ENCODE assay signal across 25 mouse cellular contexts in the genomic region with DNA sequence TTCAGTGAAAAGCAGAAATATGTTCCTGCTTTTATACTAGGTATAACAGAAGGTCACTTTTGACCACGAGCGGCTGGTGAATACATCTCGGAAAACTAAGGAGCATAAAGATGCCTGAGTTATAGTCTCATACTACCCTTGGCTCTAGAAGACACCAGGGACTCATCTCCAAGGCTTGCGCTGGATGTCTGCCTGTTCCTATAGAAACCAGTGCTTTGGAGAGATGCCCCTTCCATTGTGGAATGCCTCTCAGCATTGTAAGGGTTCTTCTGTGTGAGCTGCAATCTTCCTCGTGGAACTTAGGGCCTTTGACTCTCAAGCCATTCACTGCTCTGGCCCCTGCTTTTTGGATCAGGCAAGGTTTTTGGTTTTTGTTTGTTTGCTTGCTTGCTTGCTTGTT.
A peak's percentile ranks its signal among the peaks of the same experiment; 100 is the strongest.
DNase-seq lines count a peak whose midpoint lies in the region; ATAC-seq and TF ChIP-seq lines count a peak whose summit lies in the region.
"Had no signal": no experiment of that assay in that cellular context is flagged by ENCODE, and none has a peak within 500 bp of the region (broad histone marks: within the 10 kb centered on the region; RNA-seq: fewer than 3 reads in every experiment).

No protein-coding gene starts in this region.

- H3K4me3 ChIP-seq in forebrain, postnatal 0 days (ENCODE audit: low read depth, low read length) = no peak overlapping the region
- no peak overlapping the region for H3K4me3 ChIP-seq in forebrain, embryonic 12.5 days (replicated peaks)
- no peak overlapping the region for H3K4me3 ChIP-seq in left cerebral cortex, adult 2 months
- H3K4me3 ChIP-seq in heart, embryonic 10.5 days = no peak overlapping the region
- H3K4me3 ChIP-seq: embryonic facial prominence, embryonic 12.5 days; erythroblast, embryonic 14.5 days; forebrain, embryonic 13.5 days; heart, embryonic 12.5 days; hindbrain, embryonic 10.5 days had no signal

- peak; percentile 41 for ATAC-seq in forebrain, postnatal 0 days
- ATAC-seq in forebrain, embryonic 12.5 days (ENCODE audit: low FRiP score) = no peak
- ATAC-seq: forebrain, embryonic 13.5 days; inflammation-experienced regulatory T-cells, adult 6 months; midbrain, embryonic 16.5 days had no signal

- no peak for TF ChIP-seq CTCF in forebrain, postnatal 0 days (IDR thresholded peaks at IDR 0.05; ENCODE audit: low read depth)
- TF ChIP-seq CTCF in left cerebral cortex, adult 2 months (IDR thresholded peaks at IDR 0.05) = no peak

- H3K9me3 ChIP-seq in forebrain, postnatal 0 days (ENCODE audit: low read length) = no peaks in the 10 kb centered on the region
- no peaks in the 10 kb centered on the region for H3K9me3 ChIP-seq in forebrain, embryonic 12.5 days
- H3K9me3 ChIP-seq in heart, embryonic 10.5 days = no peaks in the 10 kb centered on the region
- H3K9me3 ChIP-seq: embryonic facial prominence, embryonic 12.5 days; forebrain, embryonic 13.5 days had no signal

- no peak overlapping the region for H3K9ac ChIP-seq in forebrain, postnatal 0 days
- H3K9ac ChIP-seq in forebrain, embryonic 12.5 days = no peak overlapping the region
- H3K9ac ChIP-seq: embryonic facial prominence, embryonic 12.5 days; forebrain, embryonic 13.5 days; heart, embryonic 12.5 days had no signal

- peak; percentile 68 for DNase-seq in forebrain, postnatal 0 days
- DNase-seq in left cerebral cortex, adult 18-20 months (ENCODE audit: low spot score in 2 of 2) = peak; percentile 8 to 27
- DNase-seq in left cerebral cortex, adult 2 months (ENCODE audit: extremely low spot score in 1 of 2, low spot score in 2 of 2) = no peak
- DNase-seq in right cerebral cortex, postnatal 10 days (ENCODE audit: low spot score in 2 of 2) = peak; percentile 76 to 81
- DNase-seq in right cerebral cortex, adult 18-20 months = no peak
- peak; percentile 44 for DNase-seq in right cerebral cortex, postnatal 4 days
- no peak for DNase-seq in heart, embryonic 10.5 days (ENCODE audit: low spot score)
- DNase-seq: adrenal gland, postnatal 36 days; cerebellum, adult 2 months; cerebellum, postnatal 25 days; gastrocnemius, postnatal 14 days; heart, adult 11 months; heart, postnatal 10 days; kidney, adult 18-20 months; thymus, postnatal 14 days had no signal

- WGBS in forebrain, postnatal 0 days = 57% methylated on average over 5 of the region's 5 CpGs
- WGBS in forebrain, embryonic 12.5 days = 76% methylated on average over 5 of the region's 5 CpGs
- 83% methylated on average over 5 of the region's 5 CpGs for WGBS in heart, embryonic 10.5 days

- intact Hi-C loops in left cerebral cortex, adult 2 months (cut with DNase I) = no loop called here

- 0 out of 2 replicates have a peak overlapping the region, but pooled peaks have one; percentile 5 for H3K27ac ChIP-seq in forebrain, postnatal 0 days (ENCODE audit: low read depth, low read length)
- H3K27ac ChIP-seq in forebrain, embryonic 12.5 days = no peak overlapping the region
- H3K27ac ChIP-seq in left cerebral cortex, adult 2 months = no peak overlapping the region
- no peak overlapping the region for H3K27ac ChIP-seq in heart, embryonic 10.5 days
- H3K27ac ChIP-seq: embryonic facial prominence, embryonic 12.5 days; forebrain, embryonic 13.5 days; hindbrain, embryonic 10.5 days; kidney, postnatal 0 days; macrophage had no signal

- no peak overlapping the region for H3K4me2 ChIP-seq in forebrain, postnatal 0 days (ENCODE audit: low read depth)
- H3K4me2 ChIP-seq in forebrain, embryonic 12.5 days = no peak overlapping the region
- H3K4me2 ChIP-seq: embryonic facial prominence, embryonic 12.5 days; forebrain, embryonic 13.5 days; heart, embryonic 12.5 days had no signal

- H3K27me3 ChIP-seq in forebrain, postnatal 0 days (ENCODE audit: insufficient read depth, low read length) = no peaks in the 10 kb centered on the region
- 0 out of 2 replicates have a peak, but pooled peaks cover 5% of the 10 kb centered on the region for H3K27me3 ChIP-seq in forebrain, embryonic 12.5 days
- 0 out of 2 replicates have a peak, but pooled peaks cover 3% of the 10 kb centered on the region for H3K27me3 ChIP-seq in heart, embryonic 10.5 days (ENCODE audit: insufficient read depth, poor library complexity, severe bottlenecking)
- H3K27me3 ChIP-seq: embryonic facial prominence, embryonic 12.5 days; forebrain, embryonic 13.5 days; heart, embryonic 12.5 days had no signal

- no peaks in the 10 kb centered on the region for H3K36me3 ChIP-seq in forebrain, postnatal 0 days (ENCODE audit: insufficient read depth)
- no peaks in the 10 kb centered on the region for H3K36me3 ChIP-seq in forebrain, embryonic 12.5 days (replicated peaks)
- H3K36me3 ChIP-seq in heart, embryonic 10.5 days = no peaks in the 10 kb centered on the region
- H3K36me3 ChIP-seq: embryonic facial prominence, embryonic 12.5 days; heart, embryonic 12.5 days; hindbrain, embryonic 10.5 days had no signal

- H3K4me1 ChIP-seq in forebrain, postnatal 0 days (ENCODE audit: insufficient read depth) = peaks cover 9% of the 10 kb centered on the region; the same call in 1 of the 2 replicates
- peaks cover 20% of the 10 kb centered on the region for H3K4me1 ChIP-seq in forebrain, embryonic 12.5 days
- H3K4me1 ChIP-seq in heart, embryonic 10.5 days = no peaks in the 10 kb centered on the region
- H3K4me1 ChIP-seq: heart, embryonic 12.5 days had no signal

Comparison
In these comparisons a context has a peak if more than half of its experiments do, and no peak if none do; other contexts are left out.
1. DNase-seq: peak in forebrain, postnatal 0 days (single experiment), left cerebral cortex, adult 18-20 months (2 of 2), right cerebral cortex, postnatal 10 days (2 of 2) and right cerebral cortex, postnatal 4 days (single experiment); none in left cerebral cortex, adult 2 months (0 of 2), right cerebral cortex, adult 18-20 months (single experiment) and heart, embryonic 10.5 days (single experiment).